Mouse (Mus musculus) heart, postnatal 10 days (tissue): Measurements from ENCODE around the gene B4galnt1. TPM values are rescaled to one million over a fixed set of nuclear protein-coding genes. Genes with fewer than 3 reads are reported as not detected.

Source experiments
- DNase-seq, 2 experiments: peaks; one replicate each; pipeline ENCODE4 v3.0.0; 2021
- intact Hi-C: fragments of 180-260 bp; cut with DNase I; formaldehyde crosslinking; loops from one replicate; pipeline ENCODE4 v1.15.1; 2025
- total RNA-seq, 2 experiments: library from RNA; stranded (reverse); gene quantifications; 2 replicates each; pipeline ENCODE4 v1.2.3; 2021

Gene B4galnt1
- total RNA-seq, 2 experiments from 2014 or later = 3.6 to 3.8 TPM

- no peak for DNase-seq
- intact Hi-C loops = loop anchor here (5.0 kb wide), 1 partner anchor 45 kb away; the partner anchor contains the start of gene Os9
Measured at GRCm38 (mm10) chr10:127166771-127167613, 2.0 kb downstream of the B4galnt1 start.

GRCm38 (mm10) chr10:127167614-127168192 lies 2.7 kb downstream of the B4galnt1 start:
- intact Hi-C loops = loop anchor here (5.0 kb wide), 1 partner anchor 45 kb away; the partner anchor contains the start of gene Os9

GRCm38 (mm10) chr10:127170002-127170401 lies 5.0 kb downstream of the B4galnt1 start:
- intact Hi-C loops = no loop called here
- no peak for DNase-seq

More at GRCm38 (mm10) chr10:127167614-127168192, 2.7 kb downstream of the B4galnt1 start:
- DNase-seq = no peak

GRCm38 (mm10) chr10:127170837-127171272 lies 5.8 kb downstream of the B4galnt1 start:
- intact Hi-C loops = no loop called here
- DNase-seq = peak; percentile 71 to 81

GRCm38 (mm10) chr10:127171631-127172200 lies 6.7 kb downstream of the B4galnt1 start:
- DNase-seq = peak in 1 of 2 experiments; percentile 12
- intact Hi-C loops = no loop called here

- intact Hi-C loops = no loop called here
Measured at GRCm38 (mm10) chr10:127173148-127174065, 8.4 kb downstream of the B4galnt1 start.

GRCm38 (mm10) chr10:127174170-127174569 lies 9.1 kb downstream of the B4galnt1 start:
- DNase-seq = no peak
- intact Hi-C loops = no loop called here

More at GRCm38 (mm10) chr10:127173148-127174065, 8.4 kb downstream of the B4galnt1 start:
- no peak for DNase-seq

- DNase-seq = no peak
- intact Hi-C loops = loop anchor here (5.0 kb wide), 1 partner anchor 36 kb away; the partner anchor contains the start of gene Pip4k2c
Measured at GRCm38 (mm10) chr10:127176228-127176627, 11.2 kb downstream of the B4galnt1 start.

- intact Hi-C loops = loop anchor here (1.0 to 5.0 kb wide), 2 partner anchors 36 to 53 kb away; partner anchors contain the start of gene Pip4k2c
Measured at GRCm38 (mm10) chr10:127176756-127177155, 11.7 kb downstream of the B4galnt1 start.

GRCm38 (mm10) chr10:127177235-127177634 lies 12.2 kb downstream of the B4galnt1 start:
- no peak for DNase-seq
- intact Hi-C loops = loop anchor here (1.0 to 5.0 kb wide), 2 partner anchors 35 to 52 kb away; partner anchors contain the start of gene Pip4k2c

More at GRCm38 (mm10) chr10:127176756-127177155, 11.7 kb downstream of the B4galnt1 start:
- no peak for DNase-seq

- intact Hi-C loops = loop anchor here (1.0 to 5.0 kb wide), 2 partner anchors 35 to 52 kb away; partner anchors contain the start of gene Pip4k2c
- peak; percentile 79 to 90 for DNase-seq
Measured at GRCm38 (mm10) chr10:127177719-127178118, 12.7 kb downstream of the B4galnt1 start.

- intact Hi-C loops = loop anchor here (5.0 kb wide), 1 partner anchor 34 kb away; the partner anchor contains the start of gene Pip4k2c
- DNase-seq = peak in 1 of 2 experiments; percentile 23
Measured at GRCm38 (mm10) chr10:127178286-127179027, 13.4 kb downstream of the B4galnt1 start.

GRCm38 (mm10) chr10:127179871-127180694 lies 15.1 kb downstream of the B4galnt1 start, which contains the start of gene Slc26a10:
TSS of gene Slc26a10 (minus strand) at chr10:127180645.
- DNase-seq = peak; percentile 37 to 45
- intact Hi-C loops = loop anchor here (2.0 to 5.0 kb wide), 2 partner anchors 15 to 32 kb away; partner anchors contain the start of genes Dtx3 and Pip4k2c

GRCm38 (mm10) chr10:127180695-127181047 lies 15.6 kb downstream of the B4galnt1 start:
- no peak for DNase-seq
- intact Hi-C loops = loop anchor here (2.0 kb wide), 1 partner anchor 14 kb away; the partner anchor contains the start of gene Dtx3

GRCm38 (mm10) chr10:127181566-127181965 lies 16.5 kb downstream of the B4galnt1 start:
- intact Hi-C loops = loop anchor here (2.0 kb wide), 1 partner anchor 13 kb away; the partner anchor contains the start of gene Dtx3
- peak in 1 of 2 experiments; percentile 38 for DNase-seq

GRCm38 (mm10) chr10:127182624-127183023 lies 17.6 kb downstream of the B4galnt1 start:
- DNase-seq = no peak
- intact Hi-C loops = no loop called here

- intact Hi-C loops = no loop called here
- no peak for DNase-seq
Measured at GRCm38 (mm10) chr10:127183759-127184158, 18.7 kb downstream of the B4galnt1 start.

- intact Hi-C loops = no loop called here
- no peak for DNase-seq
Measured at GRCm38 (mm10) chr10:127185101-127185500, 20.1 kb downstream of the B4galnt1 start.
